Mouse (Mus musculus) intestine, embryonic 15.5 days (tissue): Measurements from ENCODE around the gene Vmn1r115. TPM values are rescaled to one million over a fixed set of nuclear protein-coding genes. Genes with fewer than 3 reads are reported as not detected.
"Not testable (repeated sequence)": the region's sequence is repeated elsewhere in the genome, so short reads cannot be mapped to it uniquely, and the experiment has no call there.

Experiments used
- ATAC-seq: fragments of 200-750 bp; cut with Nextera tagmentation; 2 replicates; pipeline ENCODE4 v1.8.0; 2017; ENCODE audit warnings: moderate TSS enrichment, moderate library complexity
- H3K27ac ChIP-seq: fragments of 300-500 bp; sonication (generic); 2 replicates; pipeline ENCODE4 v1.5.1; 2015; ENCODE audit warnings: mild to moderate bottlenecking, inconsistent platforms
- H3K27me3 ChIP-seq: fragments of 300-500 bp; sonication (generic); replicated peaks from 2 replicates; pipeline ENCODE4 v1.6.1; 2015; ENCODE audit warnings: inconsistent platforms
- H3K36me3 ChIP-seq: fragments of 300-500 bp; sonication (generic); 2 replicates; pipeline ENCODE4 v1.6.1; 2015; ENCODE audit warnings: inconsistent platforms
- H3K4me1 ChIP-seq: fragments of 300-500 bp; sonication (generic); replicated peaks from 2 replicates; pipeline ENCODE4 v1.6.1; 2015; ENCODE audit warnings: inconsistent platforms
- H3K4me2 ChIP-seq: fragments of 300-500 bp; sonication (generic); replicated peaks from 2 replicates; pipeline ENCODE4 v1.6.1; 2015; ENCODE audit warnings: mild to moderate bottlenecking, inconsistent platforms
- H3K4me3 ChIP-seq: fragments of 300-500 bp; sonication (generic); replicated peaks from 2 replicates; pipeline ENCODE4 v1.5.1; 2015; ENCODE audit warnings: inconsistent platforms
- H3K9ac ChIP-seq: fragments of 300-500 bp; sonication (generic); 2 replicates; pipeline ENCODE4 v1.6.1; 2015; ENCODE audit warnings: inconsistent platforms
- H3K9me3 ChIP-seq: fragments of 300-500 bp; sonication (generic); 2 replicates; pipeline ENCODE4 v1.6.1; 2016; ENCODE audit warnings: inconsistent platforms
- whole genome bisulfite sequencing: fragments of 180-500 bp; shearing (Covaris S2); methylation state at CpG from one replicate; pipeline ENCODE4 v1.1.7; 2015; 5-methylcytosine and 5-hydroxymethylcytosine counted together
- polyA plus RNA-seq: library from polyadenylated mRNA; unstranded; fragments of >200 nt; fragmentation: Nextera tagmentation; extraction: Ambion mirVana; gene quantifications from 2 replicates; pipeline ENCODE4 v1.2.1, GENCODE M21; 2015

Gene Vmn1r115
- not detected in 2 replicates for polyA plus RNA-seq

DNA sequence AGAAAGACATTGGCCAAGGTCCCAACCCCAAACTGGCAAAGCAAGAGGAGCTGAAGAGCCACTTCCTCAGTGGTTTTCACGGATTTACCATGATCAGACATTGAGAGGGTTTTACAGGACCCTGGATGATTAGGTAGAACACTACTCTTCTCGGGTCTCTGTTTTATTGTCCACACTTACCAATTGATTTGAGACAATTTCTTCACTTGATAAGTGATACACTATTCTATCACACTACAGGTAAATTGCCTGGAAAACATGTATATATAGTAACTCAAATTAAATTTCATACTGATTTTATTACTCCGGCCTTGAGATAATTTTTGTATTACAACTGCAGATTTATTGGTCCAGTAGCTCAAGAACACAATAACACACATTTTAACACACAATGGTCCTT lies at the start of gene Vmn1r115:
TSS of gene Vmn1r115 (minus strand) at position 101 of the 400 bp plus-strand sequence.
- not testable (repeated sequence) for H3K27ac ChIP-seq, ATAC-seq, H3K27me3 ChIP-seq, H3K36me3 ChIP-seq, H3K9me3 ChIP-seq, H3K4me1 ChIP-seq, H3K4me2 ChIP-seq, H3K9ac ChIP-seq, H3K4me3 ChIP-seq
- 93% methylated on average over 1 of the region's 3 CpGs for WGBS

- H3K4me1 ChIP-seq, H3K27me3 ChIP-seq, H3K4me3 ChIP-seq, ATAC-seq, H3K36me3 ChIP-seq, H3K9me3 ChIP-seq, H3K9ac ChIP-seq, H3K4me2 ChIP-seq, H3K27ac ChIP-seq: not testable (repeated sequence)
- WGBS: no CpG with 5 or more reads among the region's 2 CpGs
Observed at GRCm38 (mm10) chr7:20884021-20884420, 39.2 kb upstream of the Vmn1r115 start, which contains the start of gene Vmn1r117. Vmn1r117 (minus strand) TSS chr7:20884121.

DNA sequence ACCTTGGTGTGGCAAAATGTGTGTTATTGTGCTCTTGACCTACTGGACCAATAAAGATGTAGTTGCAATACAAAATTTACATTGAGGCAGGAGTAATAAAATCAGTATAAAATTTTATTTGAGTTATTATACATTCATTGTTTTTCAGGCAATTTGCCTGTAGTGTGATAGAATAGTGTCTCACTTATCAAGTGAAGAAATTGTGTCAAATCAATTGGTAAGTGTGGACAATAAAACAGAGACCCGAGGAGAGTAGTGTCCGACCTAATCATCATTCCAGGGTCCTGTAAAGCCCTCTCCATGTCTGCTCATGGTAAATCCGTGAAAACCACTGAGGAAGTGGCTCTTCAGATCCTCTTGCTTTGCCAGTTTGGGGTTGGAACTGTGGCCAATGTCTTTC lies 27.2 kb upstream of the Vmn1r115 start, which contains the start of gene Vmn1r116:
TSS of gene Vmn1r116 (plus strand) at position 301 of the 400 bp plus-strand sequence.
- H3K36me3 ChIP-seq, H3K27ac ChIP-seq, H3K4me2 ChIP-seq, H3K4me3 ChIP-seq, H3K9ac ChIP-seq, H3K27me3 ChIP-seq, ATAC-seq, H3K4me1 ChIP-seq, H3K9me3 ChIP-seq: not testable (repeated sequence)
- WGBS: 40% methylated on average over 3 of the region's 3 CpGs

- ATAC-seq, H3K9ac ChIP-seq, H3K4me1 ChIP-seq, H3K27ac ChIP-seq, H3K27me3 ChIP-seq, H3K4me3 ChIP-seq, H3K36me3 ChIP-seq, H3K4me2 ChIP-seq, H3K9me3 ChIP-seq: not testable (repeated sequence)
- WGBS: no CpG with 5 or more reads among the region's 5 CpGs
Observed at GRCm38 (mm10) chr7:20812086-20812485, 32.7 kb downstream of the Vmn1r115 start, which contains the start of gene Vmn1r114. Vmn1r114 (minus strand) TSS chr7:20812186.

Other genes starting within 250 kb of the Vmn1r115 start
- not detected in 2 replicates for gene Gm4513, start 246.0 kb downstream of the Vmn1r115 start, polyA plus RNA-seq
- gene Vmn1r107, start 176.1 kb downstream of the Vmn1r115 start, polyA plus RNA-seq: not detected in 2 replicates
- not detected in 2 replicates for gene Vmn1r111, start 141.8 kb downstream of the Vmn1r115 start, polyA plus RNA-seq
- not detected in 2 replicates for gene Gm10668, start 114.4 kb downstream of the Vmn1r115 start, polyA plus RNA-seq
- not detected in 2 replicates for gene Vmn1r112, start 73.8 kb downstream of the Vmn1r115 start, polyA plus RNA-seq
- gene Vmn1r113, start 57.7 kb downstream of the Vmn1r115 start, polyA plus RNA-seq: not detected in 2 replicates
- not detected in 2 replicates for gene Vmn1r114, start 32.8 kb downstream of the Vmn1r115 start, polyA plus RNA-seq
- not detected in 2 replicates for gene Vmn1r116, start 27.3 kb upstream of the Vmn1r115 start, polyA plus RNA-seq
- not detected in 2 replicates for gene Vmn1r117, start 39.1 kb upstream of the Vmn1r115 start, polyA plus RNA-seq
- not detected in 2 replicates for gene Vmn1r118, start 67.4 kb upstream of the Vmn1r115 start, polyA plus RNA-seq
- gene Vmn1r119, start 167.5 kb upstream of the Vmn1r115 start, polyA plus RNA-seq: not detected in 2 replicates
- gene Vmn1r120, start 208.8 kb upstream of the Vmn1r115 start, polyA plus RNA-seq: not detected in 2 replicates